Mouse (Mus musculus) heart, embryonic 12.5 days (tissue): ENCODE measurements around the gene Avl9. TPM values are rescaled to one million over a fixed set of nuclear protein-coding genes. Genes with fewer than 3 reads are reported as not detected.

ENCODE experiments used
- ATAC-seq: fragments of 200-750 bp; cut with Nextera tagmentation; 2 replicates; pipeline ENCODE4 v1.8.0; 2017; ENCODE audit warnings: moderate TSS enrichment, moderate library complexity; ENCODE audit not compliant: insufficient number of reproducible peaks, low FRiP score
- H3K27ac ChIP-seq: fragments of 300-500 bp; sonication (generic); 2 replicates; pipeline ENCODE4 v1.5.1; 2016; ENCODE audit warnings: mild to moderate bottlenecking, moderate library complexity; ENCODE audit not compliant: poor library complexity, severe bottlenecking
- H3K27me3 ChIP-seq: fragments of 300-500 bp; sonication (generic); replicated peaks from 2 replicates; pipeline ENCODE4 v1.6.1; 2016; ENCODE audit warnings: mild to moderate bottlenecking, moderate library complexity
- H3K36me3 ChIP-seq: fragments of 300-500 bp; sonication (generic); 2 replicates; pipeline ENCODE4 v1.6.1; 2016; ENCODE audit warnings: mild to moderate bottlenecking, moderate library complexity
- H3K4me1 ChIP-seq: fragments of 300-500 bp; sonication (generic); replicated peaks from 2 replicates; pipeline ENCODE4 v1.6.1; 2016; ENCODE audit warnings: mild to moderate bottlenecking
- H3K4me2 ChIP-seq: fragments of 300-500 bp; sonication (generic); 2 replicates; pipeline ENCODE4 v1.6.1; 2016; ENCODE audit warnings: mild to moderate bottlenecking, moderate library complexity
- H3K4me3 ChIP-seq: fragments of 300-500 bp; sonication (generic); 2 replicates; pipeline ENCODE4 v1.5.1; 2016; ENCODE audit warnings: mild to moderate bottlenecking
- H3K9ac ChIP-seq: fragments of 300-500 bp; sonication (generic); 2 replicates; pipeline ENCODE4 v1.6.1; 2016; ENCODE audit warnings: mild to moderate bottlenecking, moderate library complexity
- H3K9me3 ChIP-seq: fragments of 300-500 bp; sonication (generic); replicated peaks from 2 replicates; pipeline ENCODE4 v1.6.1; 2016; ENCODE audit warnings: mild to moderate bottlenecking, moderate library complexity
- WGBS: fragments of 180-500 bp; shearing (Covaris S2); methylation state at CpG from one replicate; pipeline ENCODE4 v1.1.7; 2016; 5-methylcytosine and 5-hydroxymethylcytosine counted together
- polyA plus RNA-seq: library from polyadenylated mRNA; unstranded; fragments of >200 nt; fragmentation: Nextera tagmentation; extraction: Ambion mirVana; gene quantifications from 2 replicates; pipeline ENCODE4 v1.2.1, GENCODE M21; 2016

The Avl9 gene
- polyA plus RNA-seq, 1 experiment from 2014 or later = 12.2 TPM

DNA sequence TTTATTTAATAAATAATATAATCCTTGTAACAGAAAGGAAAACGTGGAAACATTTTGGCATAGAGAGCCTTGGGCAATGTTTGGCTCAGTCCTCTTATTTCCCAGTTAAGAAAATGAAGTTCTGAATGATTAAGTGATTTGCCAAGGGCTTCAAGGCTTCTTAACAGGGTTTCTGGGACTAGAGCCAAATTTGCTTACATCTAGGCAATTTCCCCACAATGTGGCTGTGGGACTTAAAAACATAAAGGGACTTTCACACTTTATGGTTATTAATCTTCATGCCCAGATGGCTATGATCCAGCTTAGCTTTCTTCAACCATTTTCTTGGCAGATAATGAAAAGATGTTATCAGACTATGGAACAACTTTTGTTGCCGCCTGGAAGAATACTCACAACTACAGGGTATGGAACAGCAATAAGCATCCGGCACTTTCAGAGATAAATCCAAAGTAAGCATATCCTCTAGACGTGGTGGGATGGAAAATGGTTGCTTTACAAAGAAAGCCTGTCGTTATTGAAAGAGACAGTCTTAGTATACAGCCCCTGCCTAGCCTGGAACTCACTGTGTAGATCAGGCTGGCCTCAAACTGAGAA is 31.3 kb downstream of the Avl9 start:
- Histone ChIP-seq H3K36me3 (peaks cover 21% of the 10 kb centered on the region), H3K27me3 (no peaks in the 10 kb centered on the region), H3K9me3 (no peaks in the 10 kb centered on the region), H3K9ac (no peak overlapping the region), H3K27ac (no peak overlapping the region), H3K4me2 (no peak overlapping the region), H3K4me1 (no peaks in the 10 kb centered on the region), H3K4me3 (no peak overlapping the region)
- ATAC-seq = no peak
- 73% methylated on average over 5 of the region's 5 CpGs for WGBS

DNA sequence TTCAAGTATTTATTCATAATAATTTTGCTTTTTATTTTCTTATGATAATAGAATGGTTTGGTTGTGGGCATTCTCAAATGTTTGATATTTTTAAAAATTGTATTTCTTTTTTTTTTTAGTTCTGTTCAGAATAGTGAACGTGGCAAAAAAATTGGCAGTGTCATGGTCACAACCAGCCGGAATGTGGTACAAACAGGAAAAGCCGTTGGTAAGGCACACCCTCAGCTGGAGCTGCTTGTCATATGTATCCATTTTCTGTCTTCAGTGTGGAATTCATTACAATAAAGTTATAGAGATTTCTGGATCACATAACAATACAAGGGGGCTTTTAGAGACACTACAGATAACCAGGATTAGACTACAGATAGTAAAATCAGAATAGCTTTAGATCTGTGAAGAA is 39.0 kb downstream of the Avl9 start:
- no peaks in the 10 kb centered on the region for H3K27me3 ChIP-seq
- WGBS = 89% methylated on average over 3 of the region's 3 CpGs
- H3K9ac ChIP-seq = no peak overlapping the region
- no peaks in the 10 kb centered on the region for H3K4me1 ChIP-seq
- no peak overlapping the region for H3K4me3 ChIP-seq
- no peak overlapping the region for H3K4me2 ChIP-seq
- H3K36me3 ChIP-seq = peaks cover 45% of the 10 kb centered on the region
- ATAC-seq = no peak
- H3K9me3 ChIP-seq = no peaks in the 10 kb centered on the region
- no peak overlapping the region for H3K27ac ChIP-seq

DNA sequence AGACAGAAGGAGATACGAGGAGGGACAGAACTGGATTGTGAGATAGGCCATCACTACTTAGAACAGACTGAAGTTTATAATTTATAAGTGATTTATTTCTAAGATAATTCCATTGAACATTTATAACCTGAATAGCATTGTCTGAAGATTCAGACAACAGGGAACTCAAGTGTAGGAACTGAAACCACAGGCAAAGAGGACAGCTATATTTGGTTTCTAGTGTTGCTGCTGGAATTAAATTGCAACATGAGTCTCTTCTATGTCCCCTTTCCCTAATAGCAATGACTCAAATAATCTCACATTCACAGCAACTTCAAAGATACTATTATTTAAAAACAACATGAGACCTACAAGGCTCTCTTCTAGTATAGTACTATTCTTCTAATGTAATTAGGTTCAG is 41.4 kb downstream of the Avl9 start:
- Histone ChIP-seq H3K9me3 (no peaks in the 10 kb centered on the region), H3K27ac (no peak overlapping the region), H3K9ac (no peak overlapping the region), H3K4me3 (no peak overlapping the region), H3K27me3 (no peaks in the 10 kb centered on the region), H3K36me3 (peaks cover 45% of the 10 kb centered on the region), H3K4me2 (no peak overlapping the region), H3K4me1 (peaks cover 3% of the 10 kb centered on the region)
- 93% methylated on average over 1 of the region's 1 CpGs for WGBS
- no peak for ATAC-seq

DNA sequence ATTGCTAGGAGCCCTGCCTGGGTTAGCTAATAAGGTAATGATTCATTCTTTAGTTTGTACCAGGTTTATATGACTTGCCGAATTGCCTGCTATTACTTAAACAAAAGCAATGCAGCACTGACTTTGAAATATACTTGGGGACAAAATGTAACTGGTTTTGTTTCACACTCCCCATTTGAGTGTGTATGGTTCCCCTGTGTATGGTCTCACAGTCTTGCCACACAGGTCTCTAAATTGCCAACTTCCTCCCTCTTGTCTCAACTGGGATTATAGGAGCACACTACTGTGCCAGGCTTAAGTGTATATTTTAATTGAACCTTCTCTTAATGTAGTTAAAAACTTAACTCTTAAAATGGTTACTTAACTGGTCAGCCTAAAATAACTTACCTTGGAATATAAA is 44.6 kb downstream of the Avl9 start:
- no peak overlapping the region for H3K27ac ChIP-seq

DNA sequence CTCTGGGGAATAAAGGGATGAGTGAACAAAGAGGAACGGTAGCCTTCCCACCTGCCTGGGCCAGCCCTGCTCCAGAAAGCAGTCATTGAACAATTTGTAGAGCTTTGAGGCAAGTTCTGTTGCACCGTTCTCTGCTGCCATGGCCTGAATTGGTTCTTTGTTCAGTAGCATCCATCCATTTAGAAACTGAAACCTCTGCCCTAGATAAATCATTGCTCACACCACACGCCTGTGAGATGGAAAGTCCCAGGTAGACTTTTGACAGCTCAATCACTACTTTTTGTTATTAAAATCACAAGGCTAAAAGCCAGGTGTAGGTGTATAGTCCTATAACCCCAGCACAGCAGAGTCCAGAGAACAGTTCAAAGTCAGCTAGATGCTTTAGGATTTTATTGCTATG is 50.6 kb downstream of the Avl9 start:
- peaks cover 8% of the 10 kb centered on the region for H3K4me1 ChIP-seq
- H3K4me3 ChIP-seq = no peak overlapping the region
- H3K9me3 ChIP-seq = no peaks in the 10 kb centered on the region
- no peak for ATAC-seq
- WGBS = 83% methylated on average over 3 of the region's 3 CpGs
- H3K9ac ChIP-seq = no peak overlapping the region
- peaks cover 24% of the 10 kb centered on the region for H3K36me3 ChIP-seq
- H3K27ac ChIP-seq = no peak overlapping the region
- H3K4me2 ChIP-seq = no peak overlapping the region
- H3K27me3 ChIP-seq = no peaks in the 10 kb centered on the region

More for the DNA sequence above, 44.6 kb downstream of the Avl9 start:
- Histone ChIP-seq H3K36me3 (peaks cover 50% of the 10 kb centered on the region), H3K4me1 (peaks cover 8% of the 10 kb centered on the region), H3K9me3 (no peaks in the 10 kb centered on the region), H3K9ac (no peak overlapping the region), H3K27me3 (no peaks in the 10 kb centered on the region), H3K4me3 (no peak overlapping the region), H3K4me2 (no peak overlapping the region)
- WGBS = 100% methylated on average over 1 of the region's 1 CpGs
- no peak for ATAC-seq

DNA sequence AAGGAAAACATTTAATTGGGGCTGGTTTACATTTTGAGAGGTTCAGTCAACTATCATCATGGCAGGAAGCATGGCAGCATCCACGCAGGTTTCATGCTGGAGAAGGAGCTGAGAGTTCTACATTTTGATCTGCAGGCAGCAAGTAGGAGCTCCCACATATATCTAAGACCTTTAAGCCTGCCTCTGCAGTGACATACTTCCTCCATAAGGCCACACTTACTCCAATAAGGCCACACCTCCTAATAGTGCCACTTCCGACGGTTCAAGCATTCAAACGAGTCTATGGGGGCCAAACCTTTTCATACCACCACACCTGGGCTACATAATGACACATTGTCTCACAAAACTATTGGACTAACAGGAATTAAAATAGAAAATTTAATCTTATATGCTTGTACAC is 51.0 kb downstream of the Avl9 start:
- Histone ChIP-seq H3K36me3 (peaks cover 24% of the 10 kb centered on the region), H3K4me2 (no peak overlapping the region), H3K27me3 (no peaks in the 10 kb centered on the region), H3K27ac (no peak overlapping the region), H3K4me1 (peaks cover 6% of the 10 kb centered on the region), H3K9me3 (no peaks in the 10 kb centered on the region), H3K9ac (no peak overlapping the region), H3K4me3 (no peak overlapping the region)
- ATAC-seq = no peak
- 81% methylated on average over 4 of the region's 4 CpGs for WGBS

DNA sequence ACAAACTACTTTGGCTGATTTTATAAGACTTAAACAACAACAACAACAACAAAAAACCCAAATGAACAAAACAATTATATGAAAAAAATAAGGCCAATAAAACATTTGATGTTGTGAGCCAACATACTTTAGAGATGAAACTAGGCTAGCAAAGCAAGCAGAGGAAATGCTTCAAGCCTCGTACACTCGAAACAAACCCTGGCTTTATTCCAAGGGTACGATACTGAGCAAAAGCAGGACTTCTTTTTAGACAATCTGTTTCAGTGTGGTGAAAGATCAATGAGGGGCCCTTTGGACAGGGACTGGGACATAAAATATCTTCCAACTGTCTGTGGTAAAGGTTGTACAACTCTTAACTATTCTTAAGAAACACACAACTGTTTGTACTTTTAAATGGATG is 61.1 kb downstream of the Avl9 start:
- Histone ChIP-seq H3K9me3 (0 out of 2 replicates have a peak, but pooled peaks cover 3% of the 10 kb centered on the region), H3K27ac (no peak overlapping the region), H3K4me1 (peaks cover 6% of the 10 kb centered on the region), H3K9ac (no peak overlapping the region), H3K4me2 (no peak overlapping the region), H3K36me3 (peaks cover 57% of the 10 kb centered on the region), H3K4me3 (no peak overlapping the region), H3K27me3 (no peaks in the 10 kb centered on the region)
- WGBS = 53% methylated on average over 3 of the region's 3 CpGs
- no peak for ATAC-seq

DNA sequence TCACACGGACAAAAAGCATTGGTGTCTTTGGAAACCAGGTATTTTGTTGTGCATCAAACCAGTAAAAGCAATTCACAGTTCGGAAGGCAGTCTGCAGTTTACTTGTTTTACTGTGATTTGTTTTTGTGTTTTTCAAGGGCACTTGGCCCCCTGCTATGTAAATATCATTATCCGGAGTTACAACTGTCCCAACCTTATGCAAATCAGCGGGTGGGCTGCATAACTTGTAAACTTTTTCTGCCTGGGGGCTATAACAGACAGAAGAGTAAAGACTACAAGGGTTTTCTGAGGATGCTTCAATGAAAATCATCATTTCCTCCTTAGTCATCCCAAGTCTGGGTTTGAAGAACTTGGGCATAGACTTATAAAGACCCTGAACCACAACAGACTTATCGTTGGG is 64.9 kb downstream of the Avl9 start:
- no peaks in the 10 kb centered on the region for H3K27me3 ChIP-seq
- no peak overlapping the region for H3K4me3 ChIP-seq
- no peak overlapping the region for H3K27ac ChIP-seq
- H3K36me3 ChIP-seq = peaks cover 64% of the 10 kb centered on the region
- peaks cover 13% of the 10 kb centered on the region for H3K4me1 ChIP-seq
- no peak for ATAC-seq
- H3K9ac ChIP-seq = no peak overlapping the region
- no peak overlapping the region for H3K4me2 ChIP-seq
- WGBS = 94% methylated on average over 5 of the region's 5 CpGs
- H3K9me3 ChIP-seq = no peaks in the 10 kb centered on the region

DNA sequence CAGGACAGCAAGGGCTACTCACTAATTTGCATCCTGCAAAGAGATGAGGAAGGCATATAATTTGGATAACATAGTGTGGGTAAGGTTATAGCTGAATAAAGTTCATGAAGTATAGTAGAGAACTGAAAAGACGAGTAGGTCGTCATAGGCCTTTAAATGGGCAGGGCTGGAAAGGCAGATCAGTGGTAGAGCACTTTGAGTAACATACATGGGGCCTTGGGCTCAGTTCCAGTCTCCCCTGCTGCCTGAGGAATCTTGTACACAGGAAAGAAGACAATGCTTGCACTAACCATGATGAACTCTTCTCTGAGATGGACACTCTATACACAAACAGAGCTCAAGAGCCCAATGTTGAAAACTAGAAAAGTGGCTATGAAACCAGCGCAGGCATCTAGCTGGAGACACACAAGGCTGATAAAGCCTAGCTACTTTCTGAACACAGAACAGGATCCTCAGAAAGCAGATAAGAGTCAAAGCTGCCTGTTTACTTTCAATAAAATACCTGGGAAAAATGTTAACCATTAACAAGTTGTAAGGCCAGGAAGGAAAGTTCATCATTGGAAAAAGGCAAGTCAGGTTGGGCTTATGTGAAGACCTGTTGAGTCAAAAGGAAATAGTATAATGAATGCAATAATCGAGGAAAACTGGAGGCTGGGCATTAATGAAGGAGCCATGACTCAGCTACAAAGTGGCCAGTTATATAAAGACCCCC is 69.0 kb downstream of the Avl9 start:
- Histone ChIP-seq H3K27ac (no peak overlapping the region), H3K4me1 (peaks cover 11% of the 10 kb centered on the region), H3K9me3 (no peaks in the 10 kb centered on the region), H3K4me3 (no peak overlapping the region), H3K36me3 (peaks cover 56% of the 10 kb centered on the region), H3K27me3 (no peaks in the 10 kb centered on the region), H3K4me2 (no peak overlapping the region), H3K9ac (no peak overlapping the region)
- WGBS = 87% methylated on average over 4 of the region's 4 CpGs
- ATAC-seq = no peak

DNA sequence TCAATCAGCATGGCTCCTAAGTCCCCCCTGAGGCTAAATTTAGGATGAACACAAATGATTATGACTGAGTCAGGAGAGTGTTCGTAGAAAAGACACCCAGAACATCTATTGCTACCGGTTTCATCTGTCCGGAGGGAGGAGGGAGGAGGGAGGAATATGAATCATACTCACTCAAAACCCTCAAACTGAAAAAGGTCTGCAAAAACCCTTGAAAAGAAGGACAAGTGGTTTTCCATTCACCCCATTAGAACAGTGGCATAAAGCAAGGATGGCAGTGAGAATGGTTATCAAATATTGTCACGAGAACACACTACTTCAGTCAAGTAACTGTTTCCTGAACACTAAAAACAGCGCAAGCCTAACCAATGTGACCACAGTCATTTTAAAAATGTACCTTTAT is 70.4 kb downstream of the Avl9 start:
- no peaks in the 10 kb centered on the region for H3K27me3 ChIP-seq
- H3K27ac ChIP-seq = no peak overlapping the region
- no peak for ATAC-seq
- no peak overlapping the region for H3K4me2 ChIP-seq
- no peak overlapping the region for H3K9ac ChIP-seq
- H3K4me3 ChIP-seq = no peak overlapping the region
- 82% methylated on average over 5 of the region's 5 CpGs for WGBS
- H3K36me3 ChIP-seq = peaks cover 48% of the 10 kb centered on the region
- peaks cover 14% of the 10 kb centered on the region for H3K4me1 ChIP-seq
- no peaks in the 10 kb centered on the region for H3K9me3 ChIP-seq

DNA sequence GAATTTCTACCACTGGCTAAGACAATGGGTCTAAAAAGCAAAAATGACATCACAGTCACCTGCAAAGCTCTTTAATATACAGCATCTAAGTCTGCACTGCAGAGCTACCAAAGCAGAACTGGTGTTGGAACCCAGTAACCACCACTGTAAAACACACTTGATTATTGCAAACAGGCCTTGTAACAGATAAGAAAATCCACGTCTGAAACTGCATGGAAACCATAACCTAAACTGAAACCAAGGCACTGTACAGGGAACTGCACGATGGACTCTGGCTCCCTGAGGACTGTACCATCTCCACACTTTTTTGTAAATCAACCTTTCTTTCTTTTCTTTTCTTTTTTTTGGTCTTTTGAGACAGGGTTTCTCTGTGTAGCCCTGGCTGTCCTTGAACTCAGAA is 73.0 kb downstream of the Avl9 start:
- Histone ChIP-seq H3K4me2 (no peak overlapping the region), H3K27ac (no peak overlapping the region), H3K36me3 (peaks cover 36% of the 10 kb centered on the region), H3K4me3 (no peak overlapping the region), H3K27me3 (no peaks in the 10 kb centered on the region), H3K4me1 (peaks cover 14% of the 10 kb centered on the region), H3K9me3 (peaks cover 4% of the 10 kb centered on the region; the same call in 1 of the 2 replicates), H3K9ac (no peak overlapping the region)
- 74% methylated on average over 2 of the region's 2 CpGs for whole genome bisulfite sequencing
- no peak for ATAC-seq

DNA sequence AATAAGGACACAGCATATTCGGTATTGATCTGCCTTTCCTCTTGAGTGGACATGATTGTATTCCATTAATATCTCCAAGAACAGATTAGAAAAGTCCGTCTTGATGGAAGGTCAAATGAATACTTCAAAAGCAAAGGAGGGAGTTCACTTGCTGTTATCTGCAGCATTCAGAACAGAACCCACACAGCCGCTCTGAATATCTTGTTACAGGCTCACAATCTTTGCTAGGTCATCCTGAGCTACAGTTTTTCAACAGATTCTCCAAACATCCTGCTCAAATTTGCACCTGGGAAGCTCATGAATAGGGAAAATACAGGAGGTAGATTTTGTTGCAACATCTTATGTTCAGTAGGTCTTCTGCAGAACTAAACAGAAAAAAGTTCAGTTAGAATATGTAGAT is 74.6 kb downstream of the Avl9 start:
- no peaks in the 10 kb centered on the region for H3K27me3 ChIP-seq
- peaks cover 26% of the 10 kb centered on the region for H3K36me3 ChIP-seq
- no peak overlapping the region for H3K9ac ChIP-seq
- no peak overlapping the region for H3K4me2 ChIP-seq
- H3K4me1 ChIP-seq = peaks cover 18% of the 10 kb centered on the region
- 24% methylated on average over 3 of the region's 3 CpGs for WGBS
- peaks cover 4% of the 10 kb centered on the region; the same call in 1 of the 2 replicates for H3K9me3 ChIP-seq
- no peak overlapping the region for H3K27ac ChIP-seq
- no peak for ATAC-seq
- no peak overlapping the region for H3K4me3 ChIP-seq
